Comparison of ENCODE assay signal across 8 mouse cellular contexts in genomic region chr1:75360112-75361031, GRCm38 (mm10). TPM values are rescaled to one million over a fixed set of nuclear protein-coding genes. Genes with fewer than 3 reads are reported as not detected.
A peak's percentile ranks its signal among the peaks of the same experiment; 100 is the strongest.
DNase-seq lines count a peak whose midpoint lies in the region; ATAC-seq lines count a peak whose summit lies in the region.

Gene Des (plus strand): TSS chr1:75360329.

- no peaks in the 10 kb centered on the region for H3K36me3 ChIP-seq in forebrain, embryonic 12.5 days (replicated peaks)
- H3K36me3 ChIP-seq in limb, embryonic 13.5 days: no peaks in the 10 kb centered on the region
- H3K36me3 ChIP-seq in midbrain, embryonic 15.5 days (replicated peaks): no peaks in the 10 kb centered on the region

- intact Hi-C loops in heart, postnatal 10 days (cut with DNase I): loop anchor here (2.0 kb wide), 1 partner anchor 16 kb away; no protein-coding TSS in a partner anchor

- peaks cover 69% of the 10 kb centered on the region for H3K27me3 ChIP-seq in forebrain, embryonic 12.5 days
- H3K27me3 ChIP-seq in limb, embryonic 13.5 days: peaks cover 52% of the 10 kb centered on the region
- H3K27me3 ChIP-seq in midbrain, embryonic 15.5 days (replicated peaks): peaks cover 38% of the 10 kb centered on the region

- H3K4me1 ChIP-seq in forebrain, embryonic 12.5 days: peaks cover 12% of the 10 kb centered on the region
- H3K4me1 ChIP-seq in limb, embryonic 13.5 days: peaks cover 20% of the 10 kb centered on the region
- H3K4me1 ChIP-seq in midbrain, embryonic 15.5 days: peaks cover 9% of the 10 kb centered on the region

- H3K4me3 ChIP-seq in forebrain, embryonic 12.5 days (replicated peaks): peak within 1 kb of the TSS; percentile 34
- peak within 1 kb of the TSS; percentile 42 for H3K4me3 ChIP-seq in limb, embryonic 13.5 days
- H3K4me3 ChIP-seq in midbrain, embryonic 15.5 days: peak within 1 kb of the TSS; percentile 24

- H3K9ac ChIP-seq in forebrain, embryonic 12.5 days: peak within 1 kb of the TSS; percentile 21; the same call in 1 of the 2 replicates
- peak within 1 kb of the TSS; percentile 59 for H3K9ac ChIP-seq in limb, embryonic 13.5 days
- no peak within 1 kb of the TSS for H3K9ac ChIP-seq in midbrain, embryonic 15.5 days

- H3K9me3 ChIP-seq in forebrain, embryonic 12.5 days: no peaks in the 10 kb centered on the region
- H3K9me3 ChIP-seq in limb, embryonic 13.5 days: no peaks in the 10 kb centered on the region
- no peaks in the 10 kb centered on the region for H3K9me3 ChIP-seq in midbrain, embryonic 15.5 days

- no peak within 1 kb of the TSS for H3K27ac ChIP-seq in forebrain, embryonic 12.5 days
- peak within 1 kb of the TSS; percentile 15; the same call in 1 of the 2 replicates for H3K27ac ChIP-seq in limb, embryonic 13.5 days
- H3K27ac ChIP-seq in midbrain, embryonic 15.5 days: no peak within 1 kb of the TSS

- no peak for ATAC-seq in forebrain, embryonic 12.5 days (ENCODE audit: low FRiP score)
- peak; percentile 59 for ATAC-seq in limb, embryonic 13.5 days (ENCODE audit: low FRiP score, low read depth)
- ATAC-seq in midbrain, embryonic 15.5 days (replicated peaks): no peak

- peak; percentile 61 for DNase-seq in ovary, postnatal 14 days (ENCODE audit: low spot score)
- no peak for DNase-seq in ovary, postnatal 10 days (ENCODE audit: low spot score)
- peak; percentile 88 to 92 for DNase-seq in heart, postnatal 10 days
- no peak for DNase-seq in right cerebral cortex, postnatal 36 days (ENCODE audit: low spot score in 2 of 2)
- DNase-seq in layer of hippocampus, adult 11-12 months (ENCODE audit: low spot score): no peak

- H3K4me2 ChIP-seq in forebrain, embryonic 12.5 days: peak within 1 kb of the TSS; percentile 57
- peak within 1 kb of the TSS; percentile 69 for H3K4me2 ChIP-seq in limb, embryonic 13.5 days (replicated peaks)
- H3K4me2 ChIP-seq in midbrain, embryonic 15.5 days: peak within 1 kb of the TSS; percentile 48

- whole genome bisulfite sequencing in forebrain, embryonic 12.5 days: 2% methylated on average over 76 of the region's 80 CpGs
- WGBS in limb, embryonic 13.5 days: 3% methylated on average over 73 of the region's 80 CpGs
- 2% methylated on average over 80 of the region's 80 CpGs for WGBS in midbrain, embryonic 15.5 days

RNA-seq across cellular contexts. Expression of gene Des, which starts in this region (rescaled TPM):
- 0.74 and 0.78 TPM in 2 replicates for polyA plus RNA-seq in forebrain, embryonic 12.5 days (2016; fragmentation: Nextera tagmentation; extraction: Ambion mirVana)
- total RNA-seq in heart, postnatal 10 days (2021): 100 to 1,000 TPM; 909 to 916 TPM
- 52.1 and 56.1 TPM in 2 replicates for polyA plus RNA-seq in limb, embryonic 13.5 days (2015; fragmentation: Nextera tagmentation; extraction: Ambion mirVana)
- 1.5 and 2.0 TPM in 2 replicates for polyA plus RNA-seq in midbrain, embryonic 15.5 days (2015; fragmentation: Nextera tagmentation; extraction: Ambion mirVana)

Comparison
In these comparisons a context has a peak if more than half of its experiments do, and no peak if none do; other contexts are left out.
1. RNA of gene Des (polyA plus RNA-seq): 52.1 to 56.1 TPM in limb, embryonic 13.5 days; 1.5 to 2.0 TPM in midbrain, embryonic 15.5 days and 0.74 to 0.78 TPM in forebrain, embryonic 12.5 days; every median in the first group is over 10 times any median in the second.
2. DNase-seq: peak in ovary, postnatal 14 days (single experiment) and heart, postnatal 10 days (2 of 2); none in ovary, postnatal 10 days (single experiment), right cerebral cortex, postnatal 36 days (0 of 2) and layer of hippocampus, adult 11-12 months (single experiment).
3. Peak in every context shown above with its lines, with median percentiles within 50 percentile points of each other: H3K4me2 ChIP-seq and H3K4me3 ChIP-seq.